Mouse (Mus musculus) lung, postnatal 4 days (tissue): ENCODE measurements at regions not wholly inside any gene's neighbourhood (a gene's known extent, or its start where the extent isn't known, plus 50 kb on each side); places are given as distances from the start of the nearest gene placed in this dataset.

ENCODE experiments used
- DNase-seq, 2 experiments: peaks; one replicate each; pipeline ENCODE4 v3.0.0; 2021

DNA sequence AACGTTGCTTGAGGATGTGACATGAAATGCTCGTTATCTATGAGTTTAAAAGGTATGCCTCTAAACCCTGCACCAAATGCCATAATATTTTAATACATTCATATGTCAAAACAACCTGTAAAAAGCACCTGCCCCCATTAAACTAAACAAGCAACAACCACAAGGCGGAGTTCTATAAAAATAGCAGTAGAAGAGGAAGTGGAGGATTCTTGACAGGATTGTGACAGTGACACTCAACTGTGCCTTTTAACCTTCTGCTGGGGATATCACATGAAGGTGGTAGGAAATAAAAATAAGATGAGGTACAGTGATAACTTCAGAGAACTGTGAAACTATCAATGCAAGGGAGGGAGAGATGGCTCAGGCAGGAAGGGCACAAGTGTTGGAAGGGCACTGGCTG lies 58.6 kb upstream of the Dbx2 start:
- no peak for DNase-seq

DNA sequence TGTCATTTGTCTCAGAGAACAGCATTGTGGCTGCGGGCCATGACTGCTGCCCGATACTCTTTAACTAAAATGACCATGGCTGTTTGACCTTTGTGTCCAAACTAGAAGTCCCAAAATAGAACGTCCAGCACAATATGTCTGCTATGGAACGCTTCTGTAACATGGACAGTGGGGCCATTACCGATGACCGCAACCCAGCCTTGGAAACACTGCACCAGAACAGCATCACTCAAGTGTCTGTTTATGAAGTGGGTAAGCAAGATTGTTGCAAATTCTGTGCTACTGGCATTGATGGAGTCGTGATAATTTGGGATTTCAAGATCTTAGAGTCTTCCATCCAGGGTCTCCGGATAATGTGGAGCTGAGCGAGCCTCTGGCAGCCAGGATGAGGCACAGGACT lies 60.2 kb upstream of the Dbx2 start:
- DNase-seq: no peak

DNA sequence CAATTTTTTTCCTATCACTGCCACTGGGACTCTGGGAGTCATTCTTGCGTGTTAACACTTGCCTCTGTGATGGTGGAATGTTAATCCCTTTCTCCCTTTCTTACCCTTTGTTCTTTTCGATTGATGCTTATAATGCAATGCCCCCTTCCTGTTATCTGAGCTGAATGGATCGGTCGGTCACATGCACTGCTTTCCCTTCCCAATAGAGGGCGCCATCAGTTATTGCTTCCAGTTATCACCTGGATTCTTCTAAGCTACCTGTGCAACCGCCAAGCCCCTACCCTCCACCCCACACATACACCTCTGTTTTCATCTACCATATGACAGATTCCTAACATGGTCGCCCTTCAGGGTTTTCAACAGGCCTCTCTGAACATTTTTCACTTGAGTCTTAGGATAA lies 66.9 kb upstream of the Ano6 start:
- no peak for DNase-seq

GRCm38 (mm10) chr15:95725866-95726265 lies 64.8 kb upstream of the Ano6 start:
- peak; percentile 80 to 81 for DNase-seq

GRCm38 (mm10) chr15:95726516-95726915 lies 64.1 kb upstream of the Ano6 start:
- DNase-seq: peak; percentile 15 to 58

DNA sequence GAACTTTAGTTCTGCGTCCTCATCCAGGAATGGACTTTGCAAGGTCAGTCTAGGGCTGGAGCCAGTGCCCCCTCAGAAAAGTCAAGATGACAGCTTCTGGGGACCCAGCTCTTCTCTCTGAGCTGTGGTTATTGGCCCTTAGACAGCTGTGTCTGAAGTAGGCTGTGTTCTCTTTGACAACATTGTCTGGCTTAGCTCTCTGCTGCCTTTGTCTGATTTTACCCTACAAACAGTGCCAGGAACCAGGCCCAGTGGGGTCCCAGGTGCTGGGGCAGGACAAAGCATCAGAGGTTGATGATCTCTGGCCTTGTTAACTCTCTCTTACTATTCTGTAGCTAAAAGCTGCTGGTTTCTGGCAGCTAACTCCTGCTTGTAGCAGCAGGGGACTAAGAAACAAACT lies 54.9 kb upstream of the Ano6 start:
- DNase-seq: no peak
